8 mouse cellular contexts compared by ENCODE assay signal in the genomic region with DNA sequence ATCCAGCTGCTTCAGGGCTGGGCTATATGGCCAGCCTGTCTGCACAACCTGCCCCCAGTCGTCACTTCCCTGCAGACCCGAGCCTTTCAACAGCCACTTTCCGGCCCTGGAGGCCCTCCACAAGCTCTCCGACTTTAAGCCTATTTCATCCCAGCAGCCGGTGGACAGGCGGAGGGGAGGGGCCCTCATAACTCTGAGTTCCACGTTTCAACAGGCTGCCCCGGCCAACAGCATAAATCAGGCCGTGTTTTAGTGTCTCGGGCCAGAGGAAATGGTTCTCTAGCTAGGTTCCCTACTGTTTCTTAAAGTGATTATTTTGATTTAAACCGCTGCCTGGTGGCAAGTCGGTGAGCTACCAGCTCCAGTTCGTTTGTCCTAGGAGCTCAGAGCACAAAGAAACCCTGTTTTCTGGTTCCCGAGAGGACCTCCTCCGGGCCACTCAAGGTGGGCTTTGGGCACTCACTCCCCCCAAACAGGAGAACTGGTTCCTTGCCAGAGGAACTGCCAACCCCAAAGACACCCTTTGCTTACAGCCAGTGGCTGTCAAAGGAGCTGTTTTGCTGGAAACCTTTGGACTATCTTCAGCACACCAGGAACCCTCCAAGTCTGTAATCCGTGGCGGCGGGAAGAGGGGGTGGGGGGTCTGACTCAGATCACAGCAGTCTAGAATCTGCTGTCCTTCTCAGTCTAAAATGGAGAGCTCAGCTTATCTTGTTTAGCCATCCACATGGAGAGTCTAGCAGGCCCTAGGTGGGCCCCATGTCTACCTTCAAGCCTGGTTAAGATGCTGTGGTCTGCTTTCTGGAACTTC.
DNase-seq lines count a peak whose midpoint lies in the region; ATAC-seq and TF ChIP-seq lines count a peak whose summit lies in the region.

No protein-coding gene starts in this region.

- no peak for TF ChIP-seq CTCF in thymus, adult 2 months (IDR thresholded peaks at IDR 0.05; ENCODE audit: borderline replicate concordance, control insufficient read depth, extremely low read depth, insufficient read depth, low read length, poor library complexity)

- no peak for TF ChIP-seq POLR2A in thymus, adult 2 months (IDR thresholded peaks at IDR 0.05; ENCODE audit: control insufficient read depth, extremely low read depth, insufficient read depth, low read length, poor library complexity)

- no peaks in the 10 kb centered on the region for H3K9me3 ChIP-seq in liver, embryonic 12.5 days (replicated peaks)
- no peaks in the 10 kb centered on the region for H3K9me3 ChIP-seq in forebrain, embryonic 11.5 days (ENCODE audit: control insufficient read depth, low read length)
- no peaks in the 10 kb centered on the region for H3K9me3 ChIP-seq in heart, embryonic 15.5 days (replicated peaks)
- no peaks in the 10 kb centered on the region for H3K9me3 ChIP-seq in kidney, embryonic 15.5 days (replicated peaks)
- no peaks in the 10 kb centered on the region for H3K9me3 ChIP-seq in midbrain, embryonic 14.5 days (ENCODE audit: control insufficient read depth, low read length)

- no peak for ATAC-seq in liver, embryonic 12.5 days
- no peak for ATAC-seq in forebrain, embryonic 11.5 days (replicated peaks; ENCODE audit: low FRiP score)
- peak; percentile 45; the same call in 1 of the 2 replicates for ATAC-seq in heart, embryonic 15.5 days (replicated peaks; ENCODE audit: insufficient number of reproducible peaks, insufficient read depth, low FRiP score, low read depth)
- peak; percentile 80 for ATAC-seq in kidney, embryonic 15.5 days (replicated peaks; ENCODE audit: low FRiP score)
- ATAC-seq in midbrain, embryonic 14.5 days (ENCODE audit: low FRiP score, low TSS enrichment), result no peak

- no peaks in the 10 kb centered on the region for H3K4me1 ChIP-seq in liver, embryonic 12.5 days
- H3K4me1 ChIP-seq in forebrain, embryonic 11.5 days (replicated peaks; ENCODE audit: control insufficient read depth, insufficient read depth, low read length), result peaks cover 14% of the 10 kb centered on the region
- peaks cover 61% of the 10 kb centered on the region for H3K4me1 ChIP-seq in heart, embryonic 15.5 days (replicated peaks)
- peaks cover 70% of the 10 kb centered on the region for H3K4me1 ChIP-seq in kidney, embryonic 15.5 days
- H3K4me1 ChIP-seq in midbrain, embryonic 14.5 days (ENCODE audit: control insufficient read depth, insufficient read depth, low read length), result peaks cover 5% of the 10 kb centered on the region; the same call in 1 of the 2 replicates
- H3K4me1 ChIP-seq in thymus, adult 2 months (replicated peaks; ENCODE audit: control insufficient read depth, insufficient read depth, low read length), result no peaks in the 10 kb centered on the region

- 26% methylated on average over 18 of the region's 18 CpGs for WGBS in liver, embryonic 12.5 days (ENCODE audit: insufficient replicate concordance)
- WGBS in forebrain, embryonic 11.5 days, result 12% methylated on average over 18 of the region's 18 CpGs
- WGBS in heart, embryonic 15.5 days, result 9% methylated on average over 18 of the region's 18 CpGs
- 3% methylated on average over 18 of the region's 18 CpGs for WGBS in kidney, embryonic 15.5 days
- WGBS in midbrain, embryonic 14.5 days, result 7% methylated on average over 18 of the region's 18 CpGs
- WGBS in thymus, adult 2 months, result 25% methylated on average over 18 of the region's 18 CpGs

- no peaks in the 10 kb centered on the region for H3K27me3 ChIP-seq in liver, embryonic 12.5 days (replicated peaks)
- H3K27me3 ChIP-seq in forebrain, embryonic 11.5 days (ENCODE audit: control insufficient read depth, insufficient read depth, low read length), result no peaks in the 10 kb centered on the region
- no peaks in the 10 kb centered on the region for H3K27me3 ChIP-seq in heart, embryonic 15.5 days
- H3K27me3 ChIP-seq in kidney, embryonic 15.5 days, result no peaks in the 10 kb centered on the region
- no peaks in the 10 kb centered on the region for H3K27me3 ChIP-seq in midbrain, embryonic 14.5 days (ENCODE audit: control insufficient read depth, insufficient read depth, low read length)
- H3K27me3 ChIP-seq in thymus, adult 2 months (ENCODE audit: control insufficient read depth, insufficient read depth, low read length), result no peaks in the 10 kb centered on the region

- H3K36me3 ChIP-seq in liver, embryonic 12.5 days, result no peaks in the 10 kb centered on the region
- no peaks in the 10 kb centered on the region for H3K36me3 ChIP-seq in forebrain, embryonic 11.5 days (ENCODE audit: control insufficient read depth, insufficient read depth, low read length)
- H3K36me3 ChIP-seq in heart, embryonic 15.5 days, result no peaks in the 10 kb centered on the region
- H3K36me3 ChIP-seq in kidney, embryonic 15.5 days, result no peaks in the 10 kb centered on the region
- H3K36me3 ChIP-seq in midbrain, embryonic 14.5 days (ENCODE audit: control insufficient read depth, insufficient read depth, low read length), result no peaks in the 10 kb centered on the region
- H3K36me3 ChIP-seq in thymus, adult 2 months (ENCODE audit: control insufficient read depth, insufficient read depth, low read length), result no peaks in the 10 kb centered on the region

- H3K27ac ChIP-seq in liver, embryonic 12.5 days, result no peak overlapping the region
- H3K27ac ChIP-seq in forebrain, embryonic 11.5 days (ENCODE audit: low read depth, low read length), result peak overlapping the region; percentile 31
- peak overlapping the region; percentile 64 for H3K27ac ChIP-seq in heart, embryonic 15.5 days
- H3K27ac ChIP-seq in kidney, embryonic 15.5 days, result peak overlapping the region; percentile 93
- H3K27ac ChIP-seq in midbrain, embryonic 14.5 days (replicated peaks; ENCODE audit: low read depth, low read length), result 0 out of 2 replicates have a peak overlapping the region, but pooled peaks have one; percentile 32
- no peak overlapping the region for H3K27ac ChIP-seq in thymus, adult 2 months (ENCODE audit: control insufficient read depth, insufficient read depth, low read length)

- H3K4me2 ChIP-seq in liver, embryonic 12.5 days, result no peak overlapping the region
- H3K4me2 ChIP-seq in forebrain, embryonic 11.5 days (ENCODE audit: low read depth, low read length, severe bottlenecking), result peak overlapping the region; percentile 5; the same call in 1 of the 2 replicates
- H3K4me2 ChIP-seq in heart, embryonic 15.5 days, result peak overlapping the region; percentile 14; the same call in 1 of the 2 replicates
- peak overlapping the region; percentile 40 for H3K4me2 ChIP-seq in kidney, embryonic 15.5 days
- H3K4me2 ChIP-seq in midbrain, embryonic 14.5 days (ENCODE audit: low read length), result no peak overlapping the region

- H3K9ac ChIP-seq in liver, embryonic 12.5 days, result no peak overlapping the region
- no peak overlapping the region; the same call in 1 of the 2 replicates for H3K9ac ChIP-seq in forebrain, embryonic 11.5 days (ENCODE audit: low read length)
- H3K9ac ChIP-seq in heart, embryonic 15.5 days, result no peak overlapping the region
- H3K9ac ChIP-seq in kidney, embryonic 15.5 days, result no peak overlapping the region
- H3K9ac ChIP-seq in midbrain, embryonic 14.5 days (replicated peaks; ENCODE audit: low read length), result no peak overlapping the region

- H3K4me3 ChIP-seq in liver, embryonic 12.5 days, result no peak overlapping the region
- no peak overlapping the region for H3K4me3 ChIP-seq in forebrain, embryonic 11.5 days (ENCODE audit: low read depth, low read length)
- H3K4me3 ChIP-seq in heart, embryonic 15.5 days, result no peak overlapping the region
- H3K4me3 ChIP-seq in kidney, embryonic 15.5 days (replicated peaks), result no peak overlapping the region
- no peak overlapping the region for H3K4me3 ChIP-seq in midbrain, embryonic 14.5 days (replicated peaks; ENCODE audit: low read depth, low read length)
- no peak overlapping the region for H3K4me3 ChIP-seq in thymus, adult 2 months (ENCODE audit: control insufficient read depth, insufficient read depth, low read length)

- DNase-seq in liver, result peak; percentile 46
- DNase-seq in forebrain, embryonic 11.5 days (ENCODE audit: low spot score), result peak; percentile 62
- DNase-seq in midbrain, embryonic 14.5 days, result peak; percentile 55
- no peak for DNase-seq in thymus, adult 2 months
- DNase-seq in cerebellum, adult 9-11 months, result no peak

Comparison
In these comparisons a context has a peak if more than half of its experiments do, and no peak if none do; other contexts are left out.
1. DNase-seq: peak in liver (single experiment), forebrain, embryonic 11.5 days (single experiment) and midbrain, embryonic 14.5 days (single experiment); none in thymus, adult 2 months (single experiment) and cerebellum, adult 9-11 months (single experiment).
2. ATAC-seq: peak in heart, embryonic 15.5 days (single experiment) and kidney, embryonic 15.5 days (single experiment); none in liver, embryonic 12.5 days (single experiment), forebrain, embryonic 11.5 days (single experiment) and midbrain, embryonic 14.5 days (single experiment).
3. H3K27ac ChIP-seq: peak in forebrain, embryonic 11.5 days (single experiment), heart, embryonic 15.5 days (single experiment), kidney, embryonic 15.5 days (single experiment) and midbrain, embryonic 14.5 days (single experiment); none in liver, embryonic 12.5 days (single experiment) and thymus, adult 2 months (single experiment).
4. H3K4me2 ChIP-seq: peak in forebrain, embryonic 11.5 days (single experiment), heart, embryonic 15.5 days (single experiment) and kidney, embryonic 15.5 days (single experiment); none in liver, embryonic 12.5 days (single experiment) and midbrain, embryonic 14.5 days (single experiment).